Mouse (Mus musculus) CH12.LX (cell line): ENCODE data around the gene Ociad2.

Experiments
- CHD2 ChIP-seq: IDR thresholded peaks from 2 replicates; pipeline ENCODE4 v1.6.1; 2011; ENCODE audit warnings: low read length, improper control_type of control experiment
- CTCF ChIP-seq, 2 experiments: IDR thresholded peaks in 1 of 2; conservative IDR thresholded peaks in 1 of 2; 2 replicates each; pipeline ENCODE4 v1.5.1; 2011 to 2012; ENCODE audit warnings: low read depth in 2 of 2, low read length in 2 of 2, improper control_type of control experiment in 1 of 2, inconsistent platforms in 1 of 2, mild to moderate bottlenecking in 1 of 2, moderate library complexity in 1 of 2
- ELF1 ChIP-seq: IDR thresholded peaks from 2 replicates; pipeline ENCODE4 v1.6.1; 2014; ENCODE audit warnings: low read depth, mild to moderate bottlenecking, inconsistent platforms, low read length, improper control_type of control experiment
- MYC ChIP-seq: IDR thresholded peaks from 2 replicates; pipeline ENCODE4 v1.6.1; 2011; ENCODE audit warnings: low read depth, mild to moderate bottlenecking, improper control_type of control experiment, low read length
- NRF1 ChIP-seq: IDR thresholded peaks from 2 replicates; pipeline ENCODE4 v1.6.1; 2014; ENCODE audit warnings: low read depth, mild to moderate bottlenecking, inconsistent platforms, low read length, improper control_type of control experiment, moderate library complexity
- PAX5 ChIP-seq: IDR thresholded peaks from 2 replicates; pipeline ENCODE4 v1.6.1; 2012; ENCODE audit warnings: low read length, inconsistent platforms, mixed read lengths
- POLR2A ChIP-seq: IDR thresholded peaks from 2 replicates; pipeline ENCODE4 v1.6.1; 2011; ENCODE audit warnings: low read depth, mild to moderate bottlenecking, improper control_type of control experiment, low read length
- TBP ChIP-seq: conservative IDR thresholded peaks from 2 replicates; pipeline ENCODE4 v1.6.1; 2011; ENCODE audit warnings: low read depth, low read length, improper control_type of control experiment
- UBTF ChIP-seq: IDR thresholded peaks from 2 replicates; pipeline ENCODE4 v1.6.1; 2012; ENCODE audit warnings: low read depth, mild to moderate bottlenecking, inconsistent platforms, low read length, improper control_type of control experiment, moderate library complexity
- USF1 ChIP-seq: IDR thresholded peaks from 2 replicates; pipeline ENCODE4 v1.6.1; 2014; ENCODE audit warnings: low read depth, mild to moderate bottlenecking, inconsistent platforms, low read length, improper control_type of control experiment

DNA sequence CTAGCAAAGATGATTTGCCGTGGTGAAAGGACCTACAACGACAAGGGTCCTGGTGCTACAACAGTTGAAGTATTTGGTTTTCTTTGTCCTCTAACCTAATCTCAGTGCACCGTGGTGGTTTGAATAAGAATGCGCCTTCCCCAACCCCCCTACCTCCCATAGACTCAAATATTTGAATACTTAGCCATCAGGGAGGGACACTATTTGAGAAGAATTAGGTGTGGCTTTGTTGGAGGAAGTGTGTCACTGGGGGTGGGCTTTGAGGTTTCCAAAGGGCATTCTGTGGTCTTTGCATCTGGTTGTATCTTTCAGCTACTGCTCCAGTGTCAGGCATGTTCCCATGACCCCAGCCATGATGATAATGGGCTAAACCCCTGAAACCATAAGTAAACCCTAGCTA lies 27.1 kb upstream of the Ociad2 start:
- TF ChIP-seq ELF1, result no peak
- no peak for TF ChIP-seq UBTF
- no peak for TF ChIP-seq CTCF (conservative IDR thresholded peaks at IDR 0.05 in 1 of 2, IDR thresholded peaks at IDR 0.05 in 1 of 2; ENCODE audit: low read depth in 2 of 2, low read length in 2 of 2)
- TF ChIP-seq POLR2A, result no peak
- no peak for TF ChIP-seq TBP
- TF ChIP-seq PAX5, result no peak
- no peak for TF ChIP-seq CHD2
- no peak for TF ChIP-seq NRF1
- TF ChIP-seq MYC, result no peak
- no peak for TF ChIP-seq USF1
